Mouse (Mus musculus): ENCODE results near the gene Unc93b1. TPM values are rescaled to one million over a fixed set of nuclear protein-coding genes. Genes with fewer than 3 reads are reported as not detected.
A peak's percentile ranks its signal among the peaks of the same experiment; 100 is the strongest.

Gene Unc93b1
- 169 and 180 TPM in 2 replicates for polyA plus RNA-seq (2012; rRNA removed)

DNA sequence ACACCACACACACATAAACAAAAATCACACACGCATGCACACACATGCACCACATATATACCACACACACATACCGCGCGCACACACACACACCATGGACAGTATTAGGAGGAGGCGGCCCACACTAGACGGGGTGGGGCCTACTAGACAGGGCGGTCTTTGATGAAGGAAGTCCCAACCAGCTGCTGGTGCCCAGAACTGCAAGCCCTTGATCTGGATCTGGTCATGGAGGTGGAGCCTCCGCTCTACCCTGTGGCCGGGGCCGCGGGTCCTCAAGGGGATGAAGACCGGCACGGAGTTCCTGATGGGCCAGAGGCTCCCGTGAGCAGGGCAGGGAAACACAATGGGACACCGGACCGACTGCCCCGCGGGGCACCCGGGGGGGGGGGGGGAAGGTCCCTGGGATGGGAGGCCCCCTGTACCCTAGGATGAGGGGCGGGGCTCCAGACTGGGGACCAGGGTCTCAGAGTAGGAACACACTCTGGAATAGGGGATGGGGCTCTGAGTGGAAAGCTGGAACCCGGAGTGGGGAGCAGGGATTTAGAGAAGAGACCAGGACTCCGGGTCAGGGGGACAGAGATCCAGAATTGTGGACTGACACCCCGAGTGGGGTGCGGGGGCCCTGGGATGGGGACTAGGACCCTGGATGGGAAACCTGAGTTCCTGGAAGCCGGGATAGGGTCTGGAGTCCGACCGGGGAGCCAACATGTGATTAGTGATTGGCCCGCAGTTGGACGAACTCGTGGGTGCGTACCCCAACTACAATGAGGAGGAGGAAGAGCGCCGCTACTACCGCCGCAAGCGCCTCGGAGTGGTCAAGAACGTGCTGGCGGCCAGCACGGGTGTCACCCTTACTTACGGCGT is at the start of gene Unc93b1:
TSS of gene Unc93b1 (plus strand) at position 155 of the 864 bp plus-strand sequence.
- DNase-seq = peak; percentile 68
- Histone ChIP-seq H3K4me1 (ENCODE audit: control insufficient read depth, insufficient read depth, low read length) (peaks cover 5% of the 10 kb centered on the region), H3K4me3 (replicated peaks; ENCODE audit: extremely low read depth, low read depth, low read length) (peak within 1 kb of the TSS; percentile 86)
- 4% methylated on average over 42 of the region's 42 CpGs for whole genome bisulfite sequencing
- TF ChIP-seq CTCF (IDR thresholded peaks at IDR 0.05; ENCODE audit: insufficient read depth, low read length) (no peak), POLR2A (IDR thresholded peaks at IDR 0.05; ENCODE audit: borderline replicate concordance, extremely low read depth, low read depth, low read length) (peak; percentile 74; the same call in 1 of the 2 replicates)

DNA sequence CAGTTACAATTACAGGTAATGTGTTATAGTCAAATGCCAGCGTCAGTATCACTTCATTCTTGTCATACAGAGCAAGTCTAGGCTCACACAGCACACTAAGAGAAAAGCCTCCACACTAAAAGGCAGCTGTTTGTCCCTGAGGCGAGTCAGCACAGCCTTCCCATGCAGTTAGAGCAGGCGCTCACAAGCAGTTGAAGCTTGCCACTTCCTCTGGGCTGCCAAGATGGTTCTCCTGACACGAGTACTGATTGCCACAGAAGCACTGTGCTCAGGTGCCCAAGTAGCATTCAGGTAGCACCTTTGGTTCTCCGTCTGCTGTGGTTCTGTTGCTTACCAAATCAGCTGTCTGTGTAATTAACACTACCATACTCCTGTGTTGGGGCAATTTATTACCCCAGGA is 45.9 kb upstream of the Unc93b1 start:
- WGBS = 90% methylated on average over 5 of the region's 5 CpGs
- H3K4me1 ChIP-seq (ENCODE audit: control insufficient read depth, insufficient read depth, low read length) = no peaks in the 10 kb centered on the region; the same call in 1 of the 2 replicates
- H3K4me3 ChIP-seq (replicated peaks; ENCODE audit: extremely low read depth, low read depth, low read length) = no peak overlapping the region
- no peak for DNase-seq
- TF ChIP-seq POLR2A (IDR thresholded peaks at IDR 0.05; ENCODE audit: borderline replicate concordance, extremely low read depth, low read depth, low read length) = no peak
- TF ChIP-seq CTCF (IDR thresholded peaks at IDR 0.05; ENCODE audit: insufficient read depth, low read length) = no peak

DNA sequence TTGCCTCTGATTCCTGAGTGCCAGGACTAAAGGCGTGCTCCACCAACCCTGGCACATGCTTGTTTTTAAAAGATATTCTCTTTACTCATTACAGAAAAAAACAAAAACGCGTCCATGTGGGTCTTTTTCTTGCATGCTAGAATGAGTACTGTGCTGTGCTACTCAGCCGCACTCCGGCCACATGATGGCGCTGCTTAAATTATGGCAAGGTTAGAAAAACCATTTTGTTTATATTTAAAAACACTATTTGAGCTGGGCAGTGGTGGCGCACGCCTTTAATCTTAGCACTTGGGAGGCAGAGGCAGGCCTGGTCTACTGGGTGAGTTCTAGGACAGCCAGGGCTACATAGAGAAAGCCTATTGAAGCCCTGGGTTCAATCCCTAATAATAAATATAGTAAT is 44.8 kb upstream of the Unc93b1 start:
- WGBS = 64% methylated on average over 8 of the region's 8 CpGs
- peak; percentile 64; the same call in 1 of the 2 replicates for TF ChIP-seq CTCF (IDR thresholded peaks at IDR 0.05; ENCODE audit: insufficient read depth, low read length)
- TF ChIP-seq POLR2A (IDR thresholded peaks at IDR 0.05; ENCODE audit: borderline replicate concordance, extremely low read depth, low read depth, low read length) = no peak
- no peaks in the 10 kb centered on the region; the same call in 1 of the 2 replicates for H3K4me1 ChIP-seq (ENCODE audit: control insufficient read depth, insufficient read depth, low read length)
- no peak for DNase-seq
- no peak overlapping the region for H3K4me3 ChIP-seq (replicated peaks; ENCODE audit: extremely low read depth, low read depth, low read length)

DNA sequence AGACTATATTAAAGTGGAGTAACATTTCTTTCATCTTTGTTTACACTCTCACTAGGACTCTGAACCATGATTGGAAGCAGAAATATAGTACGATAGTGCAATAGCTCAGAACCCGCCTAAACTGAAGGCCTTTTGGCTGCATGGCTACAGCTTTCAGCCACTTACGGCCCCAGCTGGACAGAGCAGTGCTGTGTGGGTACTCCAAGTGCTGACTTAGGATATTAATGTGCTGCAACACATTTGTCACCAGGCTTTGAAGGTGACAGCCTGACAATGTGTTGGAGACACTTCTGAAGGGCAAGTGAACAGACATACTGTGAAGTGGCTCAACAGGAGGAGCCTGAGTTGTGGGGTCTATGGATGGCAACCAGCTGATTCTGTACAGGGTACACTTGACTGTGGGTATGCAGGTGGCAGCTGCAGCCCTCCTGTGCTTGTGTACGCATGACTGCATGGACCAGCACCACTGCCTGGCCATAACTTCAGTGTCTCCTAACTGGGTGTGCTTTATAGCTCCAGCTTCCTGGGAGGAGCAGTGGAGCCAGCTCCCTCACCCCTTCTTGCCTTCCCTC is 41.4 kb upstream of the Unc93b1 start:
- WGBS = 73% methylated on average over 4 of the region's 4 CpGs
- Histone ChIP-seq H3K4me3 (replicated peaks; ENCODE audit: extremely low read depth, low read depth, low read length) (no peak overlapping the region), H3K4me1 (ENCODE audit: control insufficient read depth, insufficient read depth, low read length) (no peaks in the 10 kb centered on the region)
- TF ChIP-seq CTCF (IDR thresholded peaks at IDR 0.05; ENCODE audit: insufficient read depth, low read length) (no peak), POLR2A (IDR thresholded peaks at IDR 0.05; ENCODE audit: borderline replicate concordance, extremely low read depth, low read depth, low read length) (no peak)
- no peak for DNase-seq

DNA sequence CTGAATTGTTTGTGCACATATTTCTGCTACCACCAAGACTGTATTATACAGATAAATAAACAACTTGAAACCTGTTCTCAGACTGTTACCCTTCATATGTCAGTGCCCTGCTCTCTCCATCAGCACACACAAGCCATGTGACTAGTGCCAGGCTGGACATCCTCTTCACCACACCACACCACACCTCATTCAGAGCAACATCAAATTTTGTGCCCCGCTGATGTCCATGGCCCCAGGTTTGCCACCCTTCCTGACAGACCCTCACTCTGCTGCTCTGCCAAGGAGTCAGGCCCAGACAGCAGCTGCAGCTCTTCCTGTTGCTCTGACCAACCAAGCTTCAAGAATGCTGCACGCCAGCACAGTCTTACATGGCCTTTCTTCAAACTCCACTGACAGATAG is 40.7 kb upstream of the Unc93b1 start:
- WGBS = 90% methylated on average over 2 of the region's 2 CpGs
- TF ChIP-seq CTCF (IDR thresholded peaks at IDR 0.05; ENCODE audit: insufficient read depth, low read length) (no peak), POLR2A (IDR thresholded peaks at IDR 0.05; ENCODE audit: borderline replicate concordance, extremely low read depth, low read depth, low read length) (no peak)
- no peak overlapping the region for H3K4me3 ChIP-seq (replicated peaks; ENCODE audit: extremely low read depth, low read depth, low read length)
- DNase-seq = no peak
- no peaks in the 10 kb centered on the region for H3K4me1 ChIP-seq (ENCODE audit: control insufficient read depth, insufficient read depth, low read length)

DNA sequence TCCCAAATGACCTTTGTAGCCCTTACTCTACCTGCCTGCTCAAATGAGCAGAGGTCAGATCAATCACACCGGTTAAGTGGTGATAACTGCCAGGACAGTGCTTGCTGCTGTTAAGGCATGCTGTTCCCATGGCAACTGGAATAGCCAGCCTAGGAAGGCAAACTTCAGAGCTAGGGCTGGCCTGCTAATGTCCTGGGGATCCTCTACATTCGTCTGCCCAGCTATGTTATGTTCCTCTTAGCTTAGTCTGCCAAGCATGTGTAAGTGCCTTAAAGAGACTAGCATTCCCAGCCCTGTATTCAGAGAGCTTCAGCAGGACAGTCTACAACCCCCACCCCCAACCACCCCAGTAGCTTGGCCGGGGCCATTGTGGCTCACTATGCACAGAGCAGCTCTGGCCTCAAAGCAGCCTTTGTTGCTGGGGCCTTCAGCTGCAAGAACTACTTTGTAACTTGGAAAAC is 39.8 kb upstream of the Unc93b1 start:
- no peak overlapping the region for H3K4me3 ChIP-seq (replicated peaks; ENCODE audit: extremely low read depth, low read depth, low read length)
- no peak for DNase-seq
- TF ChIP-seq CTCF (IDR thresholded peaks at IDR 0.05; ENCODE audit: insufficient read depth, low read length) = no peak
- no peak for TF ChIP-seq POLR2A (IDR thresholded peaks at IDR 0.05; ENCODE audit: borderline replicate concordance, extremely low read depth, low read depth, low read length)
- 46% methylated on average over 3 of the region's 3 CpGs for WGBS
- H3K4me1 ChIP-seq (ENCODE audit: control insufficient read depth, insufficient read depth, low read length) = no peaks in the 10 kb centered on the region

DNA sequence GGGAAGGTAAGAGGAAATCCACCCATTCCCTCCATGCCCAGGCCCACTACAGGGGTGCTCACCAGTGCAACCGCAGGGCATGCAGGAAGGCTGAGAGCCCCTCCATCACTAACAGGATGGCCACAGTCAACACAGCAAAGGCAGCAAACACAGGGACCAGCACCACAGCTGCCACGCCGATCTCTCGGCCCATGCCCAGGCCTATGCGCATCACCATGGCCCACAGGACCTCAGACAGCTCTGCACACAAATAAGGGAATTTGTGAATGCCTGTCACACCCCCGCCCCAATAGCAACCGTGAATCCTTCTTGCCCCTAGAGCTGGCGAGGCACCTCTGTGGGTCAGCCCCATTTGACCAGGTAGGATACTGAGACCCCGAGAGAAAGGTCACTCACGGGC is 38.8 kb upstream of the Unc93b1 start:
- Histone ChIP-seq H3K4me1 (ENCODE audit: control insufficient read depth, insufficient read depth, low read length) (no peaks in the 10 kb centered on the region), H3K4me3 (replicated peaks; ENCODE audit: extremely low read depth, low read depth, low read length) (no peak overlapping the region)
- 93% methylated on average over 10 of the region's 10 CpGs for WGBS
- TF ChIP-seq POLR2A (IDR thresholded peaks at IDR 0.05; ENCODE audit: borderline replicate concordance, extremely low read depth, low read depth, low read length) (no peak), CTCF (IDR thresholded peaks at IDR 0.05; ENCODE audit: insufficient read depth, low read length) (no peak)
- no peak for DNase-seq

DNA sequence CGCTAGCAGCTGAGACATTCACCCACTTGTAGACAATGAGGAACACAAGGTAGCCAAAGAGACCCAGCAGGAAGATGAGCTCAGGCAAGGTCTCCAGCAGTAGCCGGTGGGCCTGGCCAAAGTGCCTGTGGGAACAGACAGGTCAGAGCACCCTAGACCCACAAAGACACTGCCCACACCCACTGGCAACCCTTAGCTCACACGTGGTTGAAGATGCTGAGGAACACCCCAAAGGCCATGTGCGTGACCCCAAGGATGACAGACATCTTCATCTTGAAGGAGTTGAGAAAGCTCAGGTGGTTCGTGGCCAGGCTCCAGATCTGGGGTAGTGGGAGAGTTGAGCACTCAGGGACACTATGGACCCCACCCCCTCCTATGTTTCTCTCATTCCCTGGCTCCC is 37.4 kb upstream of the Unc93b1 start:
- TF ChIP-seq CTCF (IDR thresholded peaks at IDR 0.05; ENCODE audit: insufficient read depth, low read length) (no peak), POLR2A (IDR thresholded peaks at IDR 0.05; ENCODE audit: borderline replicate concordance, extremely low read depth, low read depth, low read length) (no peak)
- Histone ChIP-seq H3K4me1 (ENCODE audit: control insufficient read depth, insufficient read depth, low read length) (no peaks in the 10 kb centered on the region), H3K4me3 (replicated peaks; ENCODE audit: extremely low read depth, low read depth, low read length) (no peak overlapping the region)
- DNase-seq = no peak
- 92% methylated on average over 5 of the region's 5 CpGs for WGBS

DNA sequence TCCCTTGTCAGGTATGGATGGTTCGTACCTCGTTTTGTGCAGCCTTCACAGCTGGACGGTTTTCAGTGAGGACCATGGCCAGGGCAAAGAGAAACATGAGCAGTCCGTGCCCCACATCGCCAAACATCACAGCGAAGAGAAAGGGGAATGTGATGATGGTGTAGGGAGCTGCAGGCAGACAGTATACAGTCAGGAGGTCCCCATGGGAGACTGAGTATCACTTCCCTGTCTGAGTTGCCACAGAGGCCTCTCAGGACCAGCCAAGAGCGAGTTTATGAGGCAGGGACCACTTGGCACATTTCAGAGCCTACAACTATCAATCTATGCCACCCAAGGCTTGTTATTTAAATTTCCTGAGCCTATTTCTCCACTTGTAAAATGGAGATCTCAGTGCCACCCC is 36.0 kb upstream of the Unc93b1 start:
- 85% methylated on average over 7 of the region's 7 CpGs for whole genome bisulfite sequencing
- Histone ChIP-seq H3K4me3 (replicated peaks; ENCODE audit: extremely low read depth, low read depth, low read length) (no peak overlapping the region), H3K4me1 (ENCODE audit: control insufficient read depth, insufficient read depth, low read length) (no peaks in the 10 kb centered on the region)
- no peak for DNase-seq
- no peak for TF ChIP-seq CTCF (IDR thresholded peaks at IDR 0.05; ENCODE audit: insufficient read depth, low read length)
- TF ChIP-seq POLR2A (IDR thresholded peaks at IDR 0.05; ENCODE audit: borderline replicate concordance, extremely low read depth, low read depth, low read length) = no peak
